Mouse (Mus musculus): ENCODE measurements around the gene Drd1.
A peak's percentile ranks its signal among the peaks of the same experiment; 100 is the strongest.

The Drd1 gene

DNA sequence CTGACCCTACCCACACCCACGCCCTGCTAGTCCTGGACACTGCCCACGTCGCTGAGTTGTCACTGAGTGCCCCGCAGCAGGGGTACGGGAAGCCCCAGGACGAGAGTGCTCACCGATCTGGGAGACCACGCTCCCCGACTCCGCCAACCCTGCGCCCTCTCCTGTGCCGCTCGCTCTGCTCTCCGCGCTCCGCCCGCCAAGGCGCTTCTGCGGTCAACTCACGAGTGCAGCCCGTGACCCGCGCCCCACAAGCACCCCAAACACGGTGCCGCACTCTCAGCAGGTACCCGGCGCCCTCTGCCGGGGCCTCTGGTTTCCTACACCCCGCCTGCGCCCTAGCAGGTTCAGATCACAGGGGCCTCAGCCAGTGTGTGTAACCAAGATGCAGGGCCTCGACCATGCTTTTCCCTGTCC, at the start of gene Drd1:
TSS of gene Drd1 (minus strand) at position 258 of the 414 bp plus-strand sequence.
- DNase-seq (ENCODE audit: low read depth, low spot score): peak; percentile 68

GRCm38 (mm10) chr13:54103866-54104265, 48.4 kb upstream of the Drd1 start:
- DNase-seq (ENCODE audit: low read depth, low spot score): no peak

DNA sequence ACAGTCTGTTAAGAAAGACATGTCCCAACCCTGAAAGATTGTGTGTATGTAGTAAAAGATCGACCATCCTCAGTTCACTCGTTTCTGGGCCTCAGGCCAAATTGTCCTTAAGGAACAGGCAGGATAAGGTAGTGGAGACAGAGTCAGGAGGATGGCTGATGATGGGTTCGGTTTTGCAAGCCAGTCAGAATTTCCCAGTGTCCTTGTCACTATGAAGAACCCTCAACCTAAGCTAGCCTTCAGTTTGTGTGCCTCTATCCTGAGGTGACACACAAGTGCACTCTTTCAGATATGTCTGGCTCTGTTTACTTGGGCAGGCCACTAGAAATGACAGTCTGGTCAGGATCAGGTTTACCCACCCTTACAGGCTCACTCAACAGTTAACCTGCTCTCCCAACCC, 47.8 kb upstream of the Drd1 start:
- DNase-seq (ENCODE audit: low read depth, low spot score): no peak

- DNase-seq (ENCODE audit: low read depth, low spot score): no peak
Measured at GRCm38 (mm10) chr13:54102061-54102460, 46.6 kb upstream of the Drd1 start.

DNA sequence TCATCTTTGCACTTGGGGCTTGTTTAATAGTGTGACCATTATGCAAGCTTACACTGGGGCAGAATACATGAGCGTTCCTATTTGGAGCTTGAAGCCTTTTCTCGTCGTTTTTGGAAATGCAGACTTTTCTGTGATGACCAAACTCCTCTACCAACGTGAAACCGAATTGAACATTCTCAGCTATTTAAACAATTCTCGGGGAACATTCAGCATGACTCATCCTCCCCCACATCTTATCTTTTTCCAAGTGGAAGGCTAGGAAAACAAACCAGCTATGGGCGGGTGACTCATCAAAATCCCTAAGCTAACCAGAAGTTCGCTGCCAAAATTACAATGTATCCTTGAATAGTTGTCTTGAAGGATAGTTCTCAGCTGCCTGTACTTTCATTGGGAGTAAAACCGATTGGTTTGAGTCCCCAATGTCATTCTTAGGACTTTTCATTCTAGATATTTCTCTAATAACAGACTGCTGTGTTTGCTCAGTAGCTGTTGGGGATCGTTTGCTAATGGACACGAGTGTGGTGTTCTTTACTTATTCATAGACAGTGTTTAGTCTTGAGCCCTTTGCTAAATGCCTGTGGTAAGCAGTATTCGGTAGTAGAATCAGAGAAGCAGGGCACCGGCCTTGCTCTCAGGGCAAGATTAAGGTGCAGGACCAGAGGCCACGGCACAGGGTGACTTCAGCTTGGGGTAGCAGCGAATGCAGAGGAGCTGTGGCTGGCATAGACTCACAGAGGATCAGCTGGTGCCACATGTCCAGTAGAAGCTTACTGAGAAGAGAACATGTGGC, 45.7 kb upstream of the Drd1 start:
- DNase-seq (ENCODE audit: low read depth, low spot score): peak; percentile 96

GRCm38 (mm10) chr13:54097797-54098196, 42.3 kb upstream of the Drd1 start:
- DNase-seq (ENCODE audit: low read depth, low spot score): no peak

DNA sequence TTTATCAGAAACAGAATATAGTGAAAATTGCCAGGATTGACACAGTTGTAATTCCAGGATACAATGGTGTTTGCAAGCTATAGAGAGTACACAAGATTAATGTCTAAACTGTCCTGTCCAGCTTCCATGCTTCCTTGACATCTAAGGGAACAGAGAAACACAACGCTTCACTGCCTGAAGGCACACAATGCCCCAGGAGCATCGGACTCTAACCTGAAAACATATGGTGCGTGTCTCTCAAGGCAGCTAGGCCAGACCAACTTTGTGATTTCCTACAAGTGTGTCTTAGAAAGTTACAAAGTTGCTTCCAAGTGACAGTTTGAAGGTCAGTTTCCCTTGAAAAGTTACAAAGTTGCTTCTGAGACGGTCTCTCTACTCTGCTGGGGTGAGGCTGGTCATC, 41.7 kb upstream of the Drd1 start:
- no peak for DNase-seq (ENCODE audit: low read depth, low spot score)

- DNase-seq (ENCODE audit: low read depth, low spot score): no peak
Measured at GRCm38 (mm10) chr13:54095721-54096120, 40.2 kb upstream of the Drd1 start.

- DNase-seq (ENCODE audit: low read depth, low spot score): no peak
Measured at GRCm38 (mm10) chr13:54094963-54095362, 39.5 kb upstream of the Drd1 start.

DNA sequence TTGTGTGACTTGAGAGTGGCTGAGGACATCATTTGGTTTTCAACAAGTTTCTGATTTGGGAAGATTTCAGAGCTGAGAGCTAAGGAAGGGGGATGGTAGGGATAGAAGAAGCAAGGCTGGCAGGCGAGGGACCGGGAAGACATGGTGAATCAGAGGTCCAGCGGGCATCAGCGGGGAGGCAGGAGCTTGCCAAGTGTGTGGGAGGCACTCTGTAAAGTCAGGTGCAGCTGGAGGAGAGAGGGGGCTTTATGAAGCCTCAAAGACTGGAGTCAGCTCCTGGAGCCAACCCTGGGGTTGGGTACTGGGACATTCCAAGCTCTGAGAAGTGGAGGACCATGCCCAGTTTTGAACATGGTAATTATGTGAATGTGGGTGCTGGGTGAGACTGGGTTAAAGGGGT, 38.8 kb upstream of the Drd1 start:
- DNase-seq (ENCODE audit: low read depth, low spot score): peak; percentile 48

GRCm38 (mm10) chr13:54091719-54092118, 36.2 kb upstream of the Drd1 start:
- DNase-seq (ENCODE audit: low read depth, low spot score): no peak

DNA sequence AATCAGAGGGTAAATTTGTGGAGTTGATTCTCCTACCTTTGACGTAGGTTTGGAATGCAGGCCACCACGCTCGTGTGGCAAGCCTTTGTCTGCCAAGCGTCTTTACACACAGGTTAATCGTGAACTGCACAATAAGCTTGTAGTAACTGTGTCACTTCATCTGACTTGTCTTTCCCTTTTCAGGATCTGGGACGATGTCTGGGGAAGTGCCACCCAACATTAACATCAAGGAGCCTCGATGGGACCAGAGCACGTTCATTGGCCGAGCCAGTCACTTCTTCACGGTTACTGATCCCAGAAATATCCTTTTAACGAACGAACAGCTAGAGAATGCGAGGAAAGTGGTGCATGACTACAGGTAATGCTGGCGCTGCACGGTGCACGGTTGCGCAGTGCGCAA, 29.8 kb upstream of the Drd1 start:
- DNase-seq (ENCODE audit: low read depth, low spot score): no peak

GRCm38 (mm10) chr13:54084826-54085225, 29.3 kb upstream of the Drd1 start:
- no peak for DNase-seq (ENCODE audit: low read depth, low spot score)

GRCm38 (mm10) chr13:54084178-54084577, 28.7 kb upstream of the Drd1 start:
- no peak for DNase-seq (ENCODE audit: low read depth, low spot score)

DNA sequence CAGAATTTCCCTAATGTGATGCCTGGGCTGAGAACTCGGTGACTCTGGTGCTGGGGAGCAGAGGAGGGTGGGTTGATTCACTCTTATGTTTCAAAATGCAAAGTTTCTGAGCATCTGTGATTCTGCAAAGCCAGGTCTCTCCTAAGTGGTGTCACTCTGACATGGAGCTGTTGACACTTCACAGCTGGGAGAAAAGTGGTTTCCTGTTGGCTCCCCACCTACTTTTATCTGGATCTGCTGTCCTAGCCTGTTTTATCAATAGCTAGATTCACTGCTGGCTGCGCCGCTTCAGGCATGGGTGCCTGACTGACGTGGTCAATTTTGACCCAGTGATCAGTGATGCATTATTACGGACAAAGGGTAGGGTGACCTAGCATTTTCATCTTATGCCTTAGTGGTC, 27.4 kb upstream of the Drd1 start:
- no peak for DNase-seq (ENCODE audit: low read depth, low spot score)

- no peak for DNase-seq (ENCODE audit: low read depth, low spot score)
Measured at GRCm38 (mm10) chr13:54080785-54081184, 25.3 kb upstream of the Drd1 start.

GRCm38 (mm10) chr13:54079782-54080759, 24.6 kb upstream of the Drd1 start:
- no peak for DNase-seq (ENCODE audit: low read depth, low spot score)

DNA sequence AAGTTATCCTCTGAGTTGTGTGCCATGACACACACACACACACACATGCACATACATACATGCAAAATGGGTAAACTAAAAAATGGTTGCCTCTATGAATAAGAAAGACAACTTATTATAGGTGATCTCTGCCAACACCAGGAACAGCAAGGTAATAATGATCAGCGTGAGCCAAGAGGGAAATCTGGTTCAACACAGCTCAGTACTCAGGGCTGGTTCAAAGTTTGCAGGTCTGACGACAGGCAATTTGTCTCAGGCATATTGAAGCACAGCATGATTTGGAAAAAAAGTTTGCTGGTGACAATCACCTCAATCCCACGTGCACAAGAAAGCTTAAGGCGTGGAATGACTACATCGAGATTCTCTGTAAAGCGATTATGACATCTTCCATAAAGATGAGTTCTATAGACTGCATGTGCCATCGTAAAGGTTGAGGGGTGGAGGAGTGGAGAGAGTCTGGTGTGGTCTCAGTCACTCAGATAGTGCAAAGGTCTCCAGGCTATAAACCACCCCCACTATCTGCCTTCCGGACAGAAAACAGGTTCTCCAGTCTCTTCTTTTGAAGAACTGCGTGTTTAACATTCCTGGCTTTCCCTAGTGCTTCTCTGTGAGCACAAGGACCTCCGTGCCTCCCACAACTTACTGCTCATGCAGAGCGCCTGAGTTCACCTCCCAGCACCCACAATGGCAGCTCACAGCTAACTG, 22.1 kb upstream of the Drd1 start:
- DNase-seq (ENCODE audit: low read depth, low spot score): no peak

- no peak for DNase-seq (ENCODE audit: low read depth, low spot score)
Measured at GRCm38 (mm10) chr13:54076762-54077460, 21.4 kb upstream of the Drd1 start.

- DNase-seq (ENCODE audit: low read depth, low spot score): no peak
Measured at GRCm38 (mm10) chr13:54076051-54076450, 20.5 kb upstream of the Drd1 start.

GRCm38 (mm10) chr13:54075416-54075815, 19.9 kb upstream of the Drd1 start:
- DNase-seq (ENCODE audit: low read depth, low spot score): no peak

Measured in brain, adult 2 months (tissue).